In genomic region chr1:62309376-62309775, GRCm38 (mm10) we compare ENCODE assay signal across 10 mouse cellular contexts.
"Had no signal": no experiment of that assay in that cellular context is flagged by ENCODE, and none has a peak within 500 bp of the region (broad histone marks: within the 10 kb centered on the region; RNA-seq: fewer than 3 reads in every experiment).

No protein-coding gene starts in this region.

- H3K9me3 ChIP-seq: limb, embryonic 12.5 days; liver, embryonic 13.5 days; midbrain, embryonic 12.5 days had no signal

- H3K9ac ChIP-seq: limb, embryonic 12.5 days; liver, embryonic 13.5 days; liver, postnatal 0 days; midbrain, embryonic 12.5 days had no signal

- H3K27me3 ChIP-seq: limb, embryonic 12.5 days; liver, embryonic 13.5 days; midbrain, embryonic 12.5 days had no signal

- H3K4me3 ChIP-seq: layer of hippocampus, adult 2 months; limb, embryonic 12.5 days; liver, embryonic 13.5 days; midbrain, embryonic 12.5 days had no signal

- DNase-seq: liver; liver, embryonic 13.5 days; liver, postnatal 0 days; right cerebral cortex, adult 18-20 months; right cerebral cortex, postnatal 25 days; thymus, postnatal 36 days had no signal

- H3K4me1 ChIP-seq: limb, embryonic 12.5 days; liver, embryonic 13.5 days; midbrain, embryonic 12.5 days had no signal

- H3K27ac ChIP-seq: layer of hippocampus, adult 2 months; limb, embryonic 12.5 days; liver, embryonic 13.5 days; midbrain, embryonic 12.5 days had no signal

- ATAC-seq: intestine, postnatal 0 days; liver, postnatal 0 days had no signal

- H3K4me2 ChIP-seq: limb, embryonic 12.5 days; liver, embryonic 13.5 days; midbrain, embryonic 12.5 days had no signal

- H3K36me3 ChIP-seq: limb, embryonic 12.5 days; liver, embryonic 13.5 days; midbrain, embryonic 12.5 days had no signal
